13 mouse cellular contexts compared by ENCODE assay signal in the genomic region with DNA sequence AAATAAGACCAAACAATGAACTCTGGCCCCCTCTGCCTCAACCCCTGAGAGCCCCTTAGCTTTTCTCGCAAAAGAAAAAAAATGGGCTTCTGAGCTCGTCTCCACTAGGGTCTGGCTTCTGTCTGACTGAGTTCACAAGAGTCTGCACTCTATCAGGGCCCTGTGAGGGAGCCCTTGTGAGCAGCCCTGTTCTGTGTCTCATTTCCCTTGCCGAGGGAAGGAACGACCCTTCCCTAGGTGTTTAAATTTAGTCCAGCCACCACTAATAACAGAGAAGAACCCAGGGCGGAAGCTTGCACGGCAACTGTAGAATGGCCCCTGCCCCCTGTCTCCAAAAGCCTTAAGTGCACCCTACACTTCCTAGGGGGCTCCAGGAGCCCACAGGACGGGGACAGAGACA.
DNase-seq lines count a peak whose midpoint lies in the region; ATAC-seq and TF ChIP-seq lines count a peak whose summit lies in the region.
"Had no signal": no experiment of that assay in that cellular context is flagged by ENCODE, and none has a peak within 500 bp of the region (broad histone marks: within the 10 kb centered on the region; RNA-seq: fewer than 3 reads in every experiment).

No protein-coding gene starts in this region.

- H3K4me2 ChIP-seq in heart, embryonic 16.5 days (ENCODE audit: low read depth, low read length) = peak overlapping the region; percentile 40
- H3K4me2 ChIP-seq in stomach, embryonic 14.5 days (replicated peaks; ENCODE audit: low read depth, low read length) = no peak overlapping the region
- H3K4me2 ChIP-seq in stomach, postnatal 0 days (replicated peaks; ENCODE audit: low read depth) = no peak overlapping the region
- H3K4me2 ChIP-seq in liver, embryonic 12.5 days = peak overlapping the region; percentile 49
- H3K4me2 ChIP-seq: embryonic facial prominence, embryonic 15.5 days had no signal

- no peaks in the 10 kb centered on the region for H3K36me3 ChIP-seq in heart, embryonic 16.5 days (ENCODE audit: control insufficient read depth, insufficient read depth)
- no peaks in the 10 kb centered on the region for H3K36me3 ChIP-seq in stomach, embryonic 14.5 days (ENCODE audit: control insufficient read depth, insufficient read depth, low read length)
- no peaks in the 10 kb centered on the region for H3K36me3 ChIP-seq in stomach, postnatal 0 days (ENCODE audit: control insufficient read depth, insufficient read depth, low read length)
- H3K36me3 ChIP-seq in liver, embryonic 12.5 days = peaks cover 7% of the 10 kb centered on the region; the same call in 1 of the 2 replicates
- H3K36me3 ChIP-seq: embryonic facial prominence, embryonic 15.5 days had no signal

- 22% methylated on average over 7 of the region's 7 CpGs for whole genome bisulfite sequencing in heart, embryonic 16.5 days
- WGBS in stomach, embryonic 14.5 days = 34% methylated on average over 7 of the region's 7 CpGs
- WGBS in stomach, postnatal 0 days = 50% methylated on average over 7 of the region's 7 CpGs
- 48% methylated on average over 7 of the region's 7 CpGs for WGBS in liver, embryonic 12.5 days (ENCODE audit: insufficient replicate concordance)

- no peak for TF ChIP-seq CTCF in stomach, postnatal 0 days (IDR thresholded peaks at IDR 0.05; ENCODE audit: low read depth)

- H3K27ac ChIP-seq in heart, embryonic 16.5 days (ENCODE audit: low read length) = peak overlapping the region; percentile 85
- peak overlapping the region; percentile 44; the same call in 1 of the 2 replicates for H3K27ac ChIP-seq in stomach, embryonic 14.5 days (ENCODE audit: low read length)
- H3K27ac ChIP-seq in stomach, postnatal 0 days (replicated peaks) = no peak overlapping the region
- H3K27ac ChIP-seq in liver, embryonic 12.5 days = peak overlapping the region; percentile 82
- H3K27ac ChIP-seq: embryonic facial prominence, embryonic 15.5 days; gastrocnemius, adult 2 months had no signal

- no peak for DNase-seq in heart, adult 11 months
- no peak for DNase-seq in stomach, postnatal 0 days (ENCODE audit: low spot score)
- DNase-seq in c-Kit-positive CD71-positive TER-119-positive erythroid progenitor cells, embryonic 14.5 days (ENCODE audit: low spot score) = no peak
- DNase-seq in thymus, postnatal 0 days (ENCODE audit: low spot score) = no peak
- DNase-seq: cerebellum, adult 18-20 months; gastrocnemius, adult 2 months; lung, postnatal 36 days; right cerebral cortex, adult 18-20 months had no signal

- H3K9ac ChIP-seq in heart, embryonic 16.5 days (ENCODE audit: low read length) = peak overlapping the region; percentile 52
- no peak overlapping the region for H3K9ac ChIP-seq in stomach, embryonic 14.5 days (replicated peaks; ENCODE audit: low read depth, low read length)
- H3K9ac ChIP-seq in stomach, postnatal 0 days (ENCODE audit: low read length) = no peak overlapping the region
- H3K9ac ChIP-seq in liver, embryonic 12.5 days = no peak overlapping the region
- H3K9ac ChIP-seq: embryonic facial prominence, embryonic 15.5 days had no signal

- ATAC-seq in heart, embryonic 16.5 days (replicated peaks; ENCODE audit: extremely low read depth, insufficient read depth, low FRiP score) = no peak
- ATAC-seq in stomach, embryonic 14.5 days (ENCODE audit: insufficient number of reproducible peaks, insufficient read depth, low FRiP score, low read depth) = 0 out of 2 replicates have a peak, but pooled peaks have one; percentile 54
- ATAC-seq in stomach, postnatal 0 days (ENCODE audit: low FRiP score, low TSS enrichment) = no peak
- no peak for ATAC-seq in liver, embryonic 12.5 days
- ATAC-seq: inflammation-experienced regulatory T-cells, adult 6 months had no signal

- no peak for TF ChIP-seq EP300 in stomach, postnatal 0 days (optimal IDR thresholded peaks at IDR 0.05)

- H3K4me3 ChIP-seq in heart, embryonic 16.5 days (ENCODE audit: low read length) = no peak overlapping the region
- no peak overlapping the region for H3K4me3 ChIP-seq in stomach, embryonic 14.5 days (ENCODE audit: low read depth, low read length)
- no peak overlapping the region for H3K4me3 ChIP-seq in stomach, postnatal 0 days (ENCODE audit: low read depth, low read length)
- H3K4me3 ChIP-seq in liver, embryonic 12.5 days = no peak overlapping the region
- H3K4me3 ChIP-seq: embryonic facial prominence, embryonic 15.5 days; gastrocnemius, adult 2 months had no signal

- no peaks in the 10 kb centered on the region for H3K9me3 ChIP-seq in heart, embryonic 16.5 days (replicated peaks; ENCODE audit: control insufficient read depth, low read length)
- no peaks in the 10 kb centered on the region for H3K9me3 ChIP-seq in stomach, embryonic 14.5 days (ENCODE audit: control insufficient read depth, low read depth, low read length)
- no peaks in the 10 kb centered on the region for H3K9me3 ChIP-seq in stomach, postnatal 0 days (ENCODE audit: control insufficient read depth, low read length)
- H3K9me3 ChIP-seq in liver, embryonic 12.5 days (replicated peaks) = no peaks in the 10 kb centered on the region
- H3K9me3 ChIP-seq: embryonic facial prominence, embryonic 15.5 days had no signal

- H3K4me1 ChIP-seq in heart, embryonic 16.5 days (ENCODE audit: control insufficient read depth, insufficient read depth, low read length) = peaks cover 28% of the 10 kb centered on the region
- peaks cover 33% of the 10 kb centered on the region for H3K4me1 ChIP-seq in stomach, embryonic 14.5 days (ENCODE audit: control insufficient read depth, insufficient read depth, low read length)
- H3K4me1 ChIP-seq in stomach, postnatal 0 days (replicated peaks; ENCODE audit: control insufficient read depth, insufficient read depth) = peaks cover 8% of the 10 kb centered on the region; the same call in 1 of the 2 replicates
- peaks cover 38% of the 10 kb centered on the region for H3K4me1 ChIP-seq in liver, embryonic 12.5 days

- no peaks in the 10 kb centered on the region for H3K27me3 ChIP-seq in heart, embryonic 16.5 days (ENCODE audit: control insufficient read depth, insufficient read depth, low read length)
- no peaks in the 10 kb centered on the region for H3K27me3 ChIP-seq in stomach, embryonic 14.5 days (ENCODE audit: control insufficient read depth, insufficient read depth, low read length)
- H3K27me3 ChIP-seq in stomach, postnatal 0 days (ENCODE audit: control insufficient read depth, insufficient read depth, low read length) = no peaks in the 10 kb centered on the region
- no peaks in the 10 kb centered on the region for H3K27me3 ChIP-seq in liver, embryonic 12.5 days (replicated peaks)
- H3K27me3 ChIP-seq: embryonic facial prominence, embryonic 15.5 days had no signal

Comparison
In these comparisons a context has a peak if more than half of its experiments do, and no peak if none do; other contexts are left out.
1. H3K4me2 ChIP-seq: peak in heart, embryonic 16.5 days (single experiment) and liver, embryonic 12.5 days (single experiment); none in stomach, embryonic 14.5 days (single experiment) and stomach, postnatal 0 days (single experiment).